Mouse (Mus musculus) megakaryocyte-erythroid progenitor cell, adult 5-6 weeks (primary cell): ENCODE results near the gene Cysrt1. TPM values are rescaled to one million over a fixed set of nuclear protein-coding genes. Genes with fewer than 3 reads are reported as not detected.

Source experiments
- ATAC-seq: replicated peaks from 2 replicates; pipeline ENCODE4 v1.8.0; 2016; ENCODE audit warnings: mild to moderate bottlenecking, inconsistent platforms; ENCODE audit not compliant: severe bottlenecking, poor library complexity, low FRiP score, low TSS enrichment
- total RNA-seq, 2 experiments: library from RNA; stranded (forward) in 1 of 2; stranded (reverse) in 1 of 2; fragments of 200-1000, 215-1000 nt in 1 of 2; fragments of >200 nt in 1 of 2; fragmentation: Nextera tagmentation in 1 of 2; gene quantifications; 2 replicates each; pipeline ENCODE4 v1.2.3; 2014 to 2017

The Cysrt1 gene
- total RNA-seq, 2 experiments from 2014 or later: not detected

GRCm38 (mm10) chr2:25239766-25240165 lies 2.5 kb downstream of the Cysrt1 start:
- no peak for ATAC-seq

GRCm38 (mm10) chr2:25238106-25238505 lies 4.1 kb downstream of the Cysrt1 start:
- ATAC-seq: no peak

- ATAC-seq: no peak
Measured at GRCm38 (mm10) chr2:25237522-25237921, 4.7 kb downstream of the Cysrt1 start.

GRCm38 (mm10) chr2:25236614-25237013 lies 5.6 kb downstream of the Cysrt1 start, which contains the start of gene Rnf224:
Rnf224 (minus strand) TSS chr2:25236787.
- ATAC-seq: no peak

- ATAC-seq: no peak
Measured at GRCm38 (mm10) chr2:25234551-25235220, 7.6 kb downstream of the Cysrt1 start.

- no peak for ATAC-seq
Measured at GRCm38 (mm10) chr2:25234050-25234449, 8.2 kb downstream of the Cysrt1 start, which contains the start of gene Slc34a3. Slc34a3 (minus strand) TSS chr2:25234364.

- no peak for ATAC-seq
Measured at GRCm38 (mm10) chr2:25233421-25233820, 8.8 kb downstream of the Cysrt1 start.

- no peak for ATAC-seq
Measured at GRCm38 (mm10) chr2:25231038-25231437, 11.2 kb downstream of the Cysrt1 start.

GRCm38 (mm10) chr2:25230581-25230980 lies 11.7 kb downstream of the Cysrt1 start:
- no peak for ATAC-seq

GRCm38 (mm10) chr2:25229582-25229981 lies 12.7 kb downstream of the Cysrt1 start:
- no peak for ATAC-seq

- ATAC-seq: no peak
Measured at GRCm38 (mm10) chr2:25228995-25229530, 13.2 kb downstream of the Cysrt1 start.

- ATAC-seq: peak; percentile 54
Measured at GRCm38 (mm10) chr2:25228431-25228889, 13.8 kb downstream of the Cysrt1 start.

- ATAC-seq: no peak
Measured at GRCm38 (mm10) chr2:25227406-25227805, 14.8 kb downstream of the Cysrt1 start.

GRCm38 (mm10) chr2:25226864-25227263 lies 15.4 kb downstream of the Cysrt1 start:
- ATAC-seq: no peak

GRCm38 (mm10) chr2:25225811-25226379 lies 16.4 kb downstream of the Cysrt1 start:
- ATAC-seq: no peak

- ATAC-seq: peak; percentile 75
Measured at GRCm38 (mm10) chr2:25224766-25225752, 17.2 kb downstream of the Cysrt1 start.

GRCm38 (mm10) chr2:25224492-25224765 lies 17.8 kb downstream of the Cysrt1 start, which contains the start of gene Tubb4b:
Tubb4b (minus strand) TSS chr2:25224702.
- no peak for ATAC-seq

GRCm38 (mm10) chr2:25223681-25224491 lies 18.4 kb downstream of the Cysrt1 start:
- ATAC-seq: peak; percentile 60

GRCm38 (mm10) chr2:25221331-25221772 lies 20.9 kb downstream of the Cysrt1 start:
- no peak for ATAC-seq
